Mouse (Mus musculus) stomach, postnatal 0 days (tissue): ENCODE results near the gene Rad51b.

ENCODE experiments used
- CTCF ChIP-seq: IDR thresholded peaks from 2 replicates; pipeline ENCODE4 v1.5.1; 2016; ENCODE audit warnings: antibody characterized with exemption, low read depth, mild to moderate bottlenecking, moderate library complexity
- EP300 ChIP-seq: optimal IDR thresholded peaks from 2 replicates; pipeline ENCODE3; 2016; ENCODE audit warnings: antibody characterized with exemption

GRCm38 (mm10) chr12:79691929-79692862 is 395.1 kb downstream of the Rad51b start:
- TF ChIP-seq CTCF (no peak), EP300 (no peak)
